Mouse (Mus musculus) megakaryocyte progenitor cell, adult 5-6 weeks (primary cell): ENCODE data around the gene Vps33a. TPM values are rescaled to one million over a fixed set of nuclear protein-coding genes. Genes with fewer than 3 reads are reported as not detected.

Source experiments
- total RNA-seq, 2 experiments: library from RNA; stranded (forward) in 1 of 2; stranded (reverse) in 1 of 2; fragments of 157-497, 149-512 nt in 1 of 2; fragments of 200-1000 nt in 1 of 2; gene quantifications; 2 replicates each; pipeline versions ENCODE4 v1.2.3 to v1.2.4; 2015 to 2017

Gene Vps33a
- total RNA-seq, 2 experiments from 2014 or later: 17.7 to 25.7 TPM

Other genes with a start within 250 kb of the Vps33a start
- 16.3 and 20.0 TPM in 2 replicates for gene Bcl7a, start 229.2 kb downstream of the Vps33a start, total RNA-seq (2015)
- gene Bcl7a, start 229.2 kb downstream of the Vps33a start, total RNA-seq (2017): 14.7 and 17.5 TPM in 2 replicates
- 32.6 TPM in 2 replicates for gene Mlxip, start 178.2 kb downstream of the Vps33a start, total RNA-seq (2015)
- gene Mlxip, start 178.2 kb downstream of the Vps33a start, total RNA-seq (2017): 11.0 and 11.3 TPM in 2 replicates
- not detected in 2 replicates for gene Lrrc43, start 83.7 kb downstream of the Vps33a start, total RNA-seq (2015)
- gene Lrrc43, start 83.7 kb downstream of the Vps33a start, total RNA-seq (2017): not detected in 2 replicates
- gene Il31, start 83.5 kb downstream of the Vps33a start, total RNA-seq (2015): not detected in 2 replicates
- not detected in 2 replicates for gene Il31, start 83.5 kb downstream of the Vps33a start, total RNA-seq (2017)
- 0.15 TPM in 1 of 2 replicates, not detected in the other for gene B3gnt4, start 62.6 kb downstream of the Vps33a start, total RNA-seq (2015)
- gene B3gnt4, start 62.6 kb downstream of the Vps33a start, total RNA-seq (2017): not detected in 2 replicates
- gene Diablo, start 48.9 kb downstream of the Vps33a start, total RNA-seq (2015): 32.8 and 50.5 TPM in 2 replicates
- 49.0 and 53.3 TPM in 2 replicates for gene Diablo, start 48.9 kb downstream of the Vps33a start, total RNA-seq (2017)
- gene Gm49027, start 47.5 kb downstream of the Vps33a start, total RNA-seq (2015): 0.17 TPM in 1 of 2 replicates, not detected in the other
- gene Gm49027, start 47.5 kb downstream of the Vps33a start, total RNA-seq (2017): 0.17 TPM in 1 of 2 replicates, not detected in the other
- gene Clip1, start 111.6 kb upstream of the Vps33a start, total RNA-seq (2015): 45.7 and 46.4 TPM in 2 replicates
- gene Clip1, start 111.6 kb upstream of the Vps33a start, total RNA-seq (2017): 72.5 and 98.3 TPM in 2 replicates
- gene Zcchc8, start 148.1 kb upstream of the Vps33a start, total RNA-seq (2015): 50.8 and 52.0 TPM in 2 replicates
- 103 and 131 TPM in 2 replicates for gene Zcchc8, start 148.1 kb upstream of the Vps33a start, total RNA-seq (2017)
- gene Rsrc2, start 176.4 kb upstream of the Vps33a start, total RNA-seq (2015): 159 and 160 TPM in 2 replicates
- 192 and 249 TPM in 2 replicates for gene Rsrc2, start 176.4 kb upstream of the Vps33a start, total RNA-seq (2017)
- 49.3 and 53.1 TPM in 2 replicates for gene Kntc1, start 176.7 kb upstream of the Vps33a start, total RNA-seq (2015)
- 30.5 and 39.6 TPM in 2 replicates for gene Kntc1, start 176.7 kb upstream of the Vps33a start, total RNA-seq (2017)